Mouse (Mus musculus) C2C12 (cell line): ENCODE results near the gene Ap1b1.

Source experiments
- CTCF ChIP-seq: IDR thresholded peaks from one replicate; pipeline ENCODE4 v1.5.1; 2011; ENCODE audit not compliant: control insufficient read depth, insufficient read depth, insufficient read length
- MAX ChIP-seq: IDR thresholded peaks from one replicate; pipeline ENCODE4 v1.6.1; 2011; ENCODE audit warnings: mild to moderate bottlenecking, control low read depth

DNA sequence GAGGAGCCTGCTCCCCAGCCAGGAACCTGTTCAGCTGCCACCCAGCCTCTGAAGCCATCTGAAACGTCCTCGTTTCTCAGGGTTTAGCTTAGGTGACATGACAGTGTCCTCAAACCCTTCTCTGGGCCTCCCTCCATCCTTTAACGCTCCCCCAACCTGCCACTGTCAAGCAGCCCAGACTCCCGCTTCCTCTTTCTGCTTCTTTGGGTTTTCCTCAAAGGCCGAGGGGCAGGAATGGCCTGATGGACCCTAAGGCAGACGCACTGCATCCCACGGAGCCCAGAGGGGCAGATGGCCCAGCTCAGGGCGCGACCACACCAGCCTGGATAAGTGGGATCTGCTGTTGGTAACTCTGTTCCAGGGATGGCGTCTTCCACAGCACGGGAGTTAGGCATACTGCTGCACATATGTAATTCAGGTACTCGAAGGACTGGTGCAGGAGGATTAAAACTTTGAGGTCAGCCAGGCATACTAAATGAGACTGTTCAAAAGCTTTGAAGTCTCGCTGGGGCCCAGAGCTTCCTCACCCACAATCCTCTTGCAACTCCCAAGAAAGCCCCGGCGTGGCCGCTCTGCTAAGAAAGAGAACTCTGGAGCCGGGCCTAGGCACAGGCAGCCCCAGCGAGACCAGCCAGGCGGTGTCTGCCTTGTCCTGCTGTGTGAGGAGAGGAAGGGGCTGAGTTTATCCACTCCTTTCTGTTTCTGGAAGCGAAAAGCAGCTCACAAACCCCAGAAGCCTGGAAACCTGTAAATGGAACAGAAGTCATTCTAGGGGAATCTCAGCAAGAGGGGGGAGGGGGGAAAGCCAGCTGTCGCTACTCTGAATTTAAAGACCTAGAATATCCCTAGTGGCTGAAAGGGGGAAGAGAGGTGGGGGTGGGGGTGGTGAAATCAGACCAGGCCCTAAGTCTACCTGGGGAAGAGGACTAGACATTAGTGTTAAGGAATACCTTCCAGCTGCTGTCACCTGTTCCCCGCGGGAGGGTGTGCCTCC is 69.6 kb downstream of the Ap1b1 start:
- no peak for TF ChIP-seq CTCF
- no peak for TF ChIP-seq MAX
